Mouse (Mus musculus) retina, adult 2 months (tissue): ENCODE measurements around the gene Idua.

Experiments used
- DNase-seq: peaks from one replicate; pipeline ENCODE4 v3.0.0-alpha.2; 2012; ENCODE audit warnings: low read depth, low spot score

The Idua gene

GRCm38 (mm10) chr5:108718051-108718450 is 57.9 kb downstream of the Idua start:
- no peak for DNase-seq

- no peak for DNase-seq
Measured at GRCm38 (mm10) chr5:108719761-108720160, 59.6 kb downstream of the Idua start.

GRCm38 (mm10) chr5:108724006-108724405 is 63.9 kb downstream of the Idua start:
- DNase-seq, result no peak

DNA sequence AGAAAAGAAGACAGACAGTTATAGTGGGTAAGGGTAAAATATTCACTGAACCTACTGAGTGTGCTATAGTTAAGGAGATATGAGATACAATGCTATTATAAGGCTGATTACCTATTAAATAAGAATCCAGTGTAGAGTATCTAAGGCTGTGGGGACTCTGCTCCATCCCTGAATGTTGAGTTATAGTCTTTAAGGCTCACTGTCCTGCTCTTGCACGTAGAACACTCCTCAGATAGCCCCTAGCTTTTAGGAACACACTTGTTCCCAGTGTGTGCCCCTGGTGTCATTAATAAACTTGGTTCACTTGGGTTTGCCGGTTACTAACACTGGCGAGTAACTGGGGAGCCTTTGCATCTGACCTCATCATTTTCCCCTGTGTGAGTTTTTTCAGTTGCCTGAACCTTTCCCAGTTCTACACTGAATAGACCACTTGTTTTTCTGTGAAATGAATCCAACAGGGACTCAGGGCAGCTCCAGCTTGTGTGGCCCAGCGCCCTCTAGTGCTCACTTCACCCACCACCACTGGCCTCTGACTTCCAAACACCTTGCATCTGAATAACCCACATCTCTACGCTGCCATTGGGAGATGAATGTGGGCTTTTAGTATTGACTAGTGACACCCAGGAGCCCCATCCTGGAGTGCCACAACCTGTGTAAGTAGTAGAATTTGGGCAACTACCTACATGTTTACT is 66.6 kb downstream of the Idua start:
- peak; percentile 9 for DNase-seq

DNA sequence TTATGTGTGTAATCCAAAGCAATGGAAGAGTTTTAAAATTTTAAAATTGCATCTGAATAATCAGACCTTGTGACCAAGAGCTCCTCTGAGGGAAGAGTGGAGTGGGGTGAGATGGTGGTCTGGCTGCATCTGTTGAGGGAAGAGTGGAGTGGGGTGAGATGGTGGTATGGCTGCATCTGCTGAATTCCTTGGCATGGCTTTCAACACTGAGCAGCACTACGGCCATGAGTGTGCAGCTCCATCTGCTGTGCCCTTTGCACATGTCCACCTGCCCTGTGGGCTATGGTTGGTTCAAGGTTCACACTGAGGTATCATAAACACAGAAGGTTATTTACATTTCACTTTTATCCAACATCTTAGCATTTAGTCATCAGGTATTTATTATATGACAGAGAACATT is 67.3 kb downstream of the Idua start:
- DNase-seq, result no peak
